7 mouse cellular contexts compared by ENCODE assay signal in genomic region chr4:154964581-154965235, GRCm38 (mm10). TPM values are rescaled to one million over a fixed set of nuclear protein-coding genes. Genes with fewer than 3 reads are reported as not detected.
A peak's percentile ranks its signal among the peaks of the same experiment; 100 is the strongest.
DNase-seq lines count a peak whose midpoint lies in the region; ATAC-seq lines count a peak whose summit lies in the region.

No protein-coding gene starts in this region.

- WGBS in neural tube, embryonic 11.5 days, result 1% methylated on average over 36 of the region's 36 CpGs
- WGBS in embryonic facial prominence, embryonic 13.5 days, result under 1% methylated on average over 36 of the region's 36 CpGs
- whole genome bisulfite sequencing in intestine, embryonic 15.5 days, result under 1% methylated on average over 36 of the region's 36 CpGs
- under 1% methylated on average over 36 of the region's 36 CpGs for WGBS in midbrain, embryonic 16.5 days

- H3K4me2 ChIP-seq in neural tube, embryonic 11.5 days (ENCODE audit: low read depth), result peak overlapping the region; percentile 79
- peak overlapping the region; percentile 67 for H3K4me2 ChIP-seq in embryonic facial prominence, embryonic 13.5 days
- peak overlapping the region; percentile 74 for H3K4me2 ChIP-seq in intestine, embryonic 15.5 days (replicated peaks)
- H3K4me2 ChIP-seq in midbrain, embryonic 16.5 days (ENCODE audit: low read length), result peak overlapping the region; percentile 87

- peak overlapping the region; percentile 88 for H3K4me3 ChIP-seq in neural tube, embryonic 11.5 days (ENCODE audit: low read depth, low read length)
- peak overlapping the region; percentile 85 for H3K4me3 ChIP-seq in embryonic facial prominence, embryonic 13.5 days
- peak overlapping the region; percentile 90 for H3K4me3 ChIP-seq in intestine, embryonic 15.5 days (replicated peaks)
- peak overlapping the region; percentile 80 for H3K4me3 ChIP-seq in midbrain, embryonic 16.5 days (ENCODE audit: low read depth, low read length)

- H3K4me1 ChIP-seq in neural tube, embryonic 11.5 days (ENCODE audit: control insufficient read depth, insufficient read depth, low read length), result peaks cover 42% of the 10 kb centered on the region
- H3K4me1 ChIP-seq in embryonic facial prominence, embryonic 13.5 days, result peaks cover 48% of the 10 kb centered on the region
- H3K4me1 ChIP-seq in intestine, embryonic 15.5 days (replicated peaks), result peaks cover 42% of the 10 kb centered on the region
- H3K4me1 ChIP-seq in midbrain, embryonic 16.5 days (ENCODE audit: control insufficient read depth, insufficient read depth, low read length), result peaks cover 52% of the 10 kb centered on the region

- no peaks in the 10 kb centered on the region for H3K9me3 ChIP-seq in neural tube, embryonic 11.5 days (ENCODE audit: control insufficient read depth, low read length)
- no peaks in the 10 kb centered on the region for H3K9me3 ChIP-seq in embryonic facial prominence, embryonic 13.5 days
- no peaks in the 10 kb centered on the region for H3K9me3 ChIP-seq in intestine, embryonic 15.5 days
- no peaks in the 10 kb centered on the region for H3K9me3 ChIP-seq in midbrain, embryonic 16.5 days (replicated peaks; ENCODE audit: control insufficient read depth, low read length, poor library complexity, severe bottlenecking)

- ATAC-seq in neural tube, embryonic 11.5 days (ENCODE audit: insufficient read depth, low FRiP score, low TSS enrichment), result no peak
- ATAC-seq in embryonic facial prominence, embryonic 13.5 days (ENCODE audit: insufficient number of reproducible peaks, insufficient read depth, low FRiP score, low TSS enrichment, low read depth), result no peak
- 0 out of 2 replicates have a peak, but pooled peaks have one; percentile 0 for ATAC-seq in intestine, embryonic 15.5 days
- peak; percentile 1; the same call in 1 of the 2 replicates for ATAC-seq in midbrain, embryonic 16.5 days

- no peaks in the 10 kb centered on the region; the same call in none of the 2 replicates for H3K36me3 ChIP-seq in neural tube, embryonic 11.5 days (ENCODE audit: control insufficient read depth, insufficient read depth, low read length)
- peaks cover 23% of the 10 kb centered on the region for H3K36me3 ChIP-seq in embryonic facial prominence, embryonic 13.5 days
- H3K36me3 ChIP-seq in intestine, embryonic 15.5 days, result peaks cover 8% of the 10 kb centered on the region
- H3K36me3 ChIP-seq in midbrain, embryonic 16.5 days (ENCODE audit: control insufficient read depth, insufficient read depth, low read length), result peaks cover 5% of the 10 kb centered on the region

- peak overlapping the region; percentile 85 for H3K27ac ChIP-seq in neural tube, embryonic 11.5 days (ENCODE audit: low read depth, low read length)
- peak overlapping the region; percentile 88 for H3K27ac ChIP-seq in embryonic facial prominence, embryonic 13.5 days
- peak overlapping the region; percentile 91 for H3K27ac ChIP-seq in intestine, embryonic 15.5 days
- peak overlapping the region; percentile 92 for H3K27ac ChIP-seq in midbrain, embryonic 16.5 days (ENCODE audit: low read length)

- peaks cover 8% of the 10 kb centered on the region; the same call in 1 of the 2 replicates for H3K27me3 ChIP-seq in neural tube, embryonic 11.5 days (ENCODE audit: control insufficient read depth, insufficient read depth, low read length)
- H3K27me3 ChIP-seq in embryonic facial prominence, embryonic 13.5 days, result peaks cover 37% of the 10 kb centered on the region
- H3K27me3 ChIP-seq in intestine, embryonic 15.5 days (replicated peaks), result peaks cover 40% of the 10 kb centered on the region
- H3K27me3 ChIP-seq in midbrain, embryonic 16.5 days (ENCODE audit: control insufficient read depth, insufficient read depth, low read depth, low read length), result peaks cover 4% of the 10 kb centered on the region; the same call in 1 of the 2 replicates

- DNase-seq in neural tube, embryonic 11.5 days (ENCODE audit: low spot score), result no peak
- no peak for DNase-seq in neural tube, embryonic 10.5 days (ENCODE audit: extremely low spot score, low spot score)
- no peak for DNase-seq in right cerebral cortex, postnatal 4 days
- DNase-seq in cerebellum, adult 9-11 months, result no peak

- peak overlapping the region; percentile 97 for H3K9ac ChIP-seq in neural tube, embryonic 11.5 days (ENCODE audit: low read length)
- peak overlapping the region; percentile 93 for H3K9ac ChIP-seq in embryonic facial prominence, embryonic 13.5 days
- peak overlapping the region; percentile 79 for H3K9ac ChIP-seq in intestine, embryonic 15.5 days
- peak overlapping the region; percentile 90 for H3K9ac ChIP-seq in midbrain, embryonic 16.5 days (ENCODE audit: low read depth, low read length)

RNA-seq across cellular contexts. Expression of gene Pank4, which starts 0.8 kb away (rescaled TPM):
- polyA plus RNA-seq in neural tube, embryonic 11.5 days (2014; fragmentation: Nextera tagmentation; extraction: Ambion mirVana), result 36.1 and 38.2 TPM in 2 replicates
- 48.3 and 54.1 TPM in 2 replicates for polyA plus RNA-seq in embryonic facial prominence, embryonic 13.5 days (2015; fragmentation: Nextera tagmentation; extraction: Ambion mirVana)
- polyA plus RNA-seq in intestine, embryonic 15.5 days (2015; fragmentation: Nextera tagmentation; extraction: Ambion mirVana), result 34.2 and 36.1 TPM in 2 replicates
- polyA plus RNA-seq in midbrain, embryonic 16.5 days (2015; fragmentation: Nextera tagmentation; extraction: Ambion mirVana), result 42.1 and 45.5 TPM in 2 replicates

RNA-seq across cellular contexts. Expression of gene Hes5, which starts 4.0 kb away (rescaled TPM):
- 191 and 218 TPM in 2 replicates for polyA plus RNA-seq in neural tube, embryonic 11.5 days (2014; fragmentation: Nextera tagmentation; extraction: Ambion mirVana)
- polyA plus RNA-seq in embryonic facial prominence, embryonic 13.5 days (2015; fragmentation: Nextera tagmentation; extraction: Ambion mirVana), result 4.2 and 6.0 TPM in 2 replicates
- polyA plus RNA-seq in intestine, embryonic 15.5 days (2015; fragmentation: Nextera tagmentation; extraction: Ambion mirVana), result 1.8 and 2.5 TPM in 2 replicates
- polyA plus RNA-seq in midbrain, embryonic 16.5 days (2015; fragmentation: Nextera tagmentation; extraction: Ambion mirVana), result 107 and 135 TPM in 2 replicates

RNA-seq across cellular contexts. Expression of gene Tnfrsf14, which starts 36.3 kb away (rescaled TPM):
- 0.78 and 1.1 TPM in 2 replicates for polyA plus RNA-seq in neural tube, embryonic 11.5 days (2014; fragmentation: Nextera tagmentation; extraction: Ambion mirVana)
- polyA plus RNA-seq in embryonic facial prominence, embryonic 13.5 days (2015; fragmentation: Nextera tagmentation; extraction: Ambion mirVana), result 1.6 and 1.8 TPM in 2 replicates
- 3.0 and 3.6 TPM in 2 replicates for polyA plus RNA-seq in intestine, embryonic 15.5 days (2015; fragmentation: Nextera tagmentation; extraction: Ambion mirVana)
- polyA plus RNA-seq in midbrain, embryonic 16.5 days (2015; fragmentation: Nextera tagmentation; extraction: Ambion mirVana), result 0.42 TPM in 1 of 2 replicates, not detected in the other

Comparison
In these comparisons a context has a peak if more than half of its experiments do, and no peak if none do; other contexts are left out.
1. ATAC-seq: peak in intestine, embryonic 15.5 days (single experiment) and midbrain, embryonic 16.5 days (single experiment); none in neural tube, embryonic 11.5 days (single experiment) and embryonic facial prominence, embryonic 13.5 days (single experiment).
2. RNA of gene Hes5, which starts 4.0 kb away (polyA plus RNA-seq): 191 to 218 TPM in neural tube, embryonic 11.5 days and 107 to 135 TPM in midbrain, embryonic 16.5 days; 4.2 to 6.0 TPM in embryonic facial prominence, embryonic 13.5 days and 1.8 to 2.5 TPM in intestine, embryonic 15.5 days; every median in the first group is over 10 times any median in the second.
3. Peak in every context shown above with its lines, with median percentiles within 50 percentile points of each other: H3K27ac ChIP-seq, H3K4me2 ChIP-seq, H3K4me3 ChIP-seq and H3K9ac ChIP-seq.